Mouse (Mus musculus) embryonic fibroblast, embryonic 13.5 days (primary cell): ENCODE measurements around the gene Fbxw8. TPM values are rescaled to one million over a fixed set of nuclear protein-coding genes. Genes with fewer than 3 reads are reported as not detected.

Source experiments
- H3K27ac ChIP-seq: 2 replicates; pipeline ENCODE4 v1.5.1; 2012; ENCODE audit warnings: low read length, control low read depth, inconsistent platforms; ENCODE audit not compliant: insufficient read depth
- H3K4me1 ChIP-seq: 2 replicates; pipeline ENCODE4 v1.6.1; 2011; ENCODE audit warnings: low read length; ENCODE audit not compliant: control insufficient read depth, insufficient read depth
- H3K4me3 ChIP-seq: 2 replicates; pipeline ENCODE4 v1.5.1; 2011; ENCODE audit warnings: mild to moderate bottlenecking, control low read depth, low read length; ENCODE audit not compliant: insufficient read depth
- CTCF ChIP-seq: IDR thresholded peaks from 2 replicates; pipeline ENCODE4 v1.5.1; 2011; ENCODE audit warnings: mild to moderate bottlenecking, control low read depth, low read length, moderate library complexity, borderline replicate concordance; ENCODE audit not compliant: insufficient read depth
- POLR2A ChIP-seq: IDR thresholded peaks from 2 replicates; pipeline ENCODE4 v1.6.1; 2011; ENCODE audit warnings: low read depth, mild to moderate bottlenecking, control low read depth, low read length, moderate library complexity
- polyA plus RNA-seq: library from polyadenylated mRNA; stranded (reverse); fragments of >200 nt; gene quantifications from 2 replicates; pipeline ENCODE4 v1.2.4, GENCODE M21; 2011; ENCODE audit warnings: low read depth; ENCODE audit not compliant: missing spikeins, insufficient read length

Fbxw8 gene
- polyA plus RNA-seq, 1 experiment, result 48.1 TPM

- Histone ChIP-seq H3K27ac (no peak overlapping the region), H3K4me3 (no peak overlapping the region), H3K4me1 (0 out of 2 replicates have a peak, but pooled peaks cover 3% of the 10 kb centered on the region)
- TF ChIP-seq CTCF (no peak), POLR2A (no peak)
Observed at GRCm38 (mm10) chr5:118118922-118119321, 36.3 kb downstream of the Fbxw8 start.

GRCm38 (mm10) chr5:118118351-118118750 is 36.9 kb downstream of the Fbxw8 start:
- Histone ChIP-seq H3K4me3 (no peak overlapping the region), H3K4me1 (0 out of 2 replicates have a peak, but pooled peaks cover 3% of the 10 kb centered on the region), H3K27ac (no peak overlapping the region)
- no peak for TF ChIP-seq POLR2A
- no peak for TF ChIP-seq CTCF

- no peak overlapping the region for H3K27ac ChIP-seq
- H3K4me3 ChIP-seq, result no peak overlapping the region
- H3K4me1 ChIP-seq, result no peaks in the 10 kb centered on the region
- no peak for TF ChIP-seq CTCF
- TF ChIP-seq POLR2A, result no peak
Observed at GRCm38 (mm10) chr5:118113617-118114016, 41.6 kb downstream of the Fbxw8 start.

- no peak for TF ChIP-seq POLR2A
- TF ChIP-seq CTCF, result no peak
- peaks cover 3% of the 10 kb centered on the region; the same call in 1 of the 2 replicates for H3K4me1 ChIP-seq
Observed at GRCm38 (mm10) chr5:118113043-118113442, 42.2 kb downstream of the Fbxw8 start.

GRCm38 (mm10) chr5:118108794-118109440 is 46.3 kb downstream of the Fbxw8 start:
- Histone ChIP-seq H3K4me3 (no peak overlapping the region), H3K4me1 (peaks cover 3% of the 10 kb centered on the region; the same call in 1 of the 2 replicates), H3K27ac (no peak overlapping the region)
- no peak for TF ChIP-seq POLR2A

More at GRCm38 (mm10) chr5:118113043-118113442, 42.2 kb downstream of the Fbxw8 start:
- H3K4me3 ChIP-seq, result no peak overlapping the region
- no peak overlapping the region for H3K27ac ChIP-seq

- Histone ChIP-seq H3K27ac (no peak overlapping the region), H3K4me3 (no peak overlapping the region), H3K4me1 (peaks cover 3% of the 10 kb centered on the region; the same call in 1 of the 2 replicates)
- TF ChIP-seq CTCF (no peak), POLR2A (no peak)
Observed at GRCm38 (mm10) chr5:118108124-118108793, 47.0 kb downstream of the Fbxw8 start.

GRCm38 (mm10) chr5:118106667-118107066 is 48.6 kb downstream of the Fbxw8 start:
- Histone ChIP-seq H3K27ac (no peak overlapping the region), H3K4me1 (peaks cover 3% of the 10 kb centered on the region; the same call in 1 of the 2 replicates), H3K4me3 (no peak overlapping the region)
- TF ChIP-seq CTCF (no peak), POLR2A (no peak)

GRCm38 (mm10) chr5:118105536-118105935 is 49.7 kb downstream of the Fbxw8 start:
- Histone ChIP-seq H3K4me1 (peaks cover 3% of the 10 kb centered on the region; the same call in 1 of the 2 replicates), H3K27ac (no peak overlapping the region), H3K4me3 (no peak overlapping the region)
- TF ChIP-seq CTCF (no peak), POLR2A (no peak)

- H3K27ac ChIP-seq, result no peak overlapping the region
- no peak for TF ChIP-seq POLR2A
- no peak overlapping the region for H3K4me3 ChIP-seq
- no peaks in the 10 kb centered on the region for H3K4me1 ChIP-seq
Observed at GRCm38 (mm10) chr5:118099870-118100478, 55.3 kb downstream of the Fbxw8 start.
